Mouse (Mus musculus) hindbrain, embryonic 13.5 days (tissue): Measurements from ENCODE around the gene Olfr52. TPM values are rescaled to one million over a fixed set of nuclear protein-coding genes. Genes with fewer than 3 reads are reported as not detected.

Source experiments
- polyA plus RNA-seq: library from polyadenylated mRNA; unstranded; fragments of >200 nt; fragmentation: Nextera tagmentation; extraction: Ambion mirVana; gene quantifications from 2 replicates; pipeline ENCODE4 v1.2.1, GENCODE M21; 2015

Gene Olfr52
- polyA plus RNA-seq, 1 experiment from 2014 or later = not detected

Other genes starting within 250 kb of the Olfr52 start
- gene Olfr1028, start 235.2 kb downstream of the Olfr52 start, polyA plus RNA-seq = not detected in 2 replicates
- not detected in 2 replicates for gene Olfr1029, start 211.8 kb downstream of the Olfr52 start, polyA plus RNA-seq
- not detected in 2 replicates for gene Olfr1030, start 206.4 kb downstream of the Olfr52 start, polyA plus RNA-seq
- not detected in 2 replicates for gene Olfr1031, start 195.4 kb downstream of the Olfr52 start, polyA plus RNA-seq
- gene Olfr1032, start 180.1 kb downstream of the Olfr52 start, polyA plus RNA-seq = not detected in 2 replicates
- not detected in 2 replicates for gene Olfr1033, start 165.1 kb downstream of the Olfr52 start, polyA plus RNA-seq
- gene Olfr1034, start 139.8 kb downstream of the Olfr52 start, polyA plus RNA-seq = not detected in 2 replicates
- not detected in 2 replicates for gene Olfr1036, start 111.7 kb downstream of the Olfr52 start, polyA plus RNA-seq
- not detected in 2 replicates for gene Olfr1037, start 98.3 kb downstream of the Olfr52 start, polyA plus RNA-seq
- gene Olfr1039, start 49.8 kb downstream of the Olfr52 start, polyA plus RNA-seq = not detected in 2 replicates
- not detected in 2 replicates for gene Olfr1040, start 39.0 kb downstream of the Olfr52 start, polyA plus RNA-seq
- gene Olfr1042, start 23.8 kb downstream of the Olfr52 start, polyA plus RNA-seq = not detected in 2 replicates
- gene Olfr1043, start 18.2 kb downstream of the Olfr52 start, polyA plus RNA-seq = not detected in 2 replicates
- gene Olfr1044, start 7.9 kb downstream of the Olfr52 start, polyA plus RNA-seq = not detected in 2 replicates
- gene Olfr1045, start 17.3 kb upstream of the Olfr52 start, polyA plus RNA-seq = not detected in 2 replicates
- gene Olfr1046, start 33.6 kb upstream of the Olfr52 start, polyA plus RNA-seq = not detected in 2 replicates
- not detected in 2 replicates for gene Olfr1047, start 45.7 kb upstream of the Olfr52 start, polyA plus RNA-seq
- gene Olfr1048, start 54.6 kb upstream of the Olfr52 start, polyA plus RNA-seq = not detected in 2 replicates
- gene Olfr1049, start 72.6 kb upstream of the Olfr52 start, polyA plus RNA-seq = not detected in 2 replicates
- gene Olfr1051, start 93.4 kb upstream of the Olfr52 start, polyA plus RNA-seq = not detected in 2 replicates
- not detected in 2 replicates for gene Olfr1052, start 106.8 kb upstream of the Olfr52 start, polyA plus RNA-seq
- not detected in 2 replicates for gene Olfr1053, start 129.6 kb upstream of the Olfr52 start, polyA plus RNA-seq
- gene Olfr1054, start 149.8 kb upstream of the Olfr52 start, polyA plus RNA-seq = not detected in 2 replicates
- not detected in 2 replicates for gene Olfr1055, start 164.6 kb upstream of the Olfr52 start, polyA plus RNA-seq
- not detected in 2 replicates for gene Olfr1056, start 176.8 kb upstream of the Olfr52 start, polyA plus RNA-seq
- not detected in 2 replicates for gene Olfr1057, start 192.7 kb upstream of the Olfr52 start, polyA plus RNA-seq
- not detected in 2 replicates for gene Olfr1058, start 202.9 kb upstream of the Olfr52 start, polyA plus RNA-seq
- gene Olfr1061, start 228.4 kb upstream of the Olfr52 start, polyA plus RNA-seq = not detected in 2 replicates
- gene Olfr1062, start 241.1 kb upstream of the Olfr52 start, polyA plus RNA-seq = not detected in 2 replicates